14 mouse cellular contexts compared by ENCODE assay signal in genomic region chr1:157055901-157056300, GRCm38 (mm10). TPM values are rescaled to one million over a fixed set of nuclear protein-coding genes. Genes with fewer than 3 reads are reported as not detected.
DNase-seq lines count a peak whose midpoint lies in the region; ATAC-seq lines count a peak whose summit lies in the region.
"Had no signal": no experiment of that assay in that cellular context is flagged by ENCODE, and none has a peak within 500 bp of the region (broad histone marks: within the 10 kb centered on the region; RNA-seq: fewer than 3 reads in every experiment).

No protein-coding gene starts in this region.

- no peak for DNase-seq in neural tube, embryonic 10.5 days (ENCODE audit: extremely low spot score, low spot score)
- no peak for DNase-seq in midbrain, embryonic 10.5 days (ENCODE audit: low spot score)
- DNase-seq in adrenal gland, postnatal 36 days: no peak
- no peak for DNase-seq in layer of hippocampus, postnatal 10 days (ENCODE audit: low spot score in 2 of 2)
- no peak for DNase-seq in kidney, postnatal 36 days
- DNase-seq: cerebellum, adult 11 months; kidney, postnatal 4 days; left cerebral cortex, postnatal 4 days; lung, postnatal 4 days had no signal

- H3K27me3 ChIP-seq in neural tube, embryonic 12.5 days (replicated peaks): no peaks in the 10 kb centered on the region
- H3K27me3 ChIP-seq in hindbrain, embryonic 12.5 days: peaks cover 4% of the 10 kb centered on the region; the same call in 1 of the 2 replicates
- H3K27me3 ChIP-seq in midbrain, embryonic 10.5 days (ENCODE audit: low read depth, poor library complexity, severe bottlenecking): no peaks in the 10 kb centered on the region
- H3K27me3 ChIP-seq: embryonic facial prominence, embryonic 13.5 days had no signal

- H3K4me3 ChIP-seq in neural tube, embryonic 12.5 days: no peak overlapping the region
- H3K4me3 ChIP-seq in hindbrain, embryonic 12.5 days: no peak overlapping the region
- no peak overlapping the region for H3K4me3 ChIP-seq in midbrain, embryonic 10.5 days
- H3K4me3 ChIP-seq: embryonic facial prominence, embryonic 13.5 days had no signal

- ATAC-seq in neural tube, embryonic 12.5 days (ENCODE audit: low FRiP score, low read depth): no peak
- 0 out of 2 replicates have a peak, but pooled peaks have one; percentile 2 for ATAC-seq in hindbrain, embryonic 12.5 days (ENCODE audit: low FRiP score)

- H3K9me3 ChIP-seq in neural tube, embryonic 12.5 days: no peaks in the 10 kb centered on the region
- H3K9me3 ChIP-seq in hindbrain, embryonic 12.5 days (replicated peaks): no peaks in the 10 kb centered on the region
- 0 out of 2 replicates have a peak, but pooled peaks cover 5% of the 10 kb centered on the region for H3K9me3 ChIP-seq in midbrain, embryonic 10.5 days (replicated peaks)
- H3K9me3 ChIP-seq: embryonic facial prominence, embryonic 13.5 days had no signal

- no peaks in the 10 kb centered on the region for H3K36me3 ChIP-seq in neural tube, embryonic 12.5 days
- no peaks in the 10 kb centered on the region for H3K36me3 ChIP-seq in hindbrain, embryonic 12.5 days
- no peaks in the 10 kb centered on the region for H3K36me3 ChIP-seq in midbrain, embryonic 10.5 days
- H3K36me3 ChIP-seq: embryonic facial prominence, embryonic 13.5 days had no signal

- H3K4me2 ChIP-seq in neural tube, embryonic 12.5 days (replicated peaks): no peak overlapping the region
- H3K4me2 ChIP-seq in hindbrain, embryonic 12.5 days (replicated peaks): peak overlapping the region; percentile 31
- H3K4me2 ChIP-seq: embryonic facial prominence, embryonic 13.5 days had no signal

- H3K9ac ChIP-seq in neural tube, embryonic 12.5 days: no peak overlapping the region
- H3K9ac ChIP-seq in hindbrain, embryonic 12.5 days: no peak overlapping the region
- H3K9ac ChIP-seq: embryonic facial prominence, embryonic 13.5 days had no signal

- H3K27ac ChIP-seq in neural tube, embryonic 12.5 days: peak overlapping the region; percentile 42; the same call in 1 of the 2 replicates
- H3K27ac ChIP-seq in hindbrain, embryonic 12.5 days: peak overlapping the region; percentile 89
- H3K27ac ChIP-seq in midbrain, embryonic 10.5 days (replicated peaks): peak overlapping the region; percentile 65; the same call in 1 of the 2 replicates
- H3K27ac ChIP-seq: embryonic facial prominence, embryonic 13.5 days had no signal

- 61% methylated on average over 6 of the region's 6 CpGs for WGBS in neural tube, embryonic 12.5 days
- 44% methylated on average over 6 of the region's 6 CpGs for WGBS in hindbrain, embryonic 12.5 days
- WGBS in midbrain, embryonic 10.5 days: 66% methylated on average over 6 of the region's 6 CpGs

- peaks cover 19% of the 10 kb centered on the region for H3K4me1 ChIP-seq in neural tube, embryonic 12.5 days
- H3K4me1 ChIP-seq in hindbrain, embryonic 12.5 days: peaks cover 20% of the 10 kb centered on the region
- peaks cover 38% of the 10 kb centered on the region for H3K4me1 ChIP-seq in midbrain, embryonic 10.5 days

RNA-seq across cellular contexts. Expression of gene Tex35, which starts 52.6 kb away (rescaled TPM):
- polyA plus RNA-seq in neural tube, embryonic 12.5 days (2016; fragmentation: Nextera tagmentation; extraction: Ambion mirVana): not detected in 2 replicates
- not detected in 2 replicates for polyA plus RNA-seq in hindbrain, embryonic 12.5 days (2016; fragmentation: Nextera tagmentation; extraction: Ambion mirVana)
- polyA plus RNA-seq in midbrain, embryonic 10.5 days (2016; fragmentation: Nextera tagmentation; extraction: Ambion mirVana): not detected in 2 replicates
- total RNA-seq in adrenal gland, postnatal 36 days (2021): not detected
- total RNA-seq in layer of hippocampus, postnatal 10 days (2021): not detected
- polyA plus RNA-seq: embryonic facial prominence, embryonic 13.5 days; intestine, embryonic 14.5 days; small intestine, adult 2 months had no signal
